Mouse (Mus musculus) thymus, postnatal 36 days (tissue): ENCODE data around the gene Asic5.

Experiments used
- DNase-seq, 2 experiments: peaks; one replicate each; pipeline ENCODE4 v3.0.0; 2022; ENCODE audit warnings: mixed read lengths in 2 of 2

The Asic5 gene

DNA sequence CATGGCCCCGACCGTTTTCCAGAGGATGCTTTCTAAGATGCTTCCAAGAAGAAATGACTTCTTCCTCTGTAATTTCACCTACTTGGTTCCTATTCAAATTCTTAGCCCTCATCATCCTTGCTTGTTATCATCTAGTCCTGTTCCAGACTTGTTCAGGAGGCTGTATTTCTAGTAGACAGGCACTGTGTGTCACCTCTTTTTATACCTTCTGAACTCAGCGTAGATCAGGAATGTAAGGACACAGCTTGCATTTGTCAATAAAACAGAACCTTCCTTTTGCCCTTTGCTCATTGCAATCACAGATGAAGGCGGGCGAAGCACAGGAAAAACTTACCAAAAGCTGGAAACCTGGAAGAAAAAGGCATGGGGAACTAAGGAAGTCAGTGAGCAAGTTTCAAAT lies at the start of gene Asic5:
Asic5 (plus strand) TSS at position 301 of the 400 bp plus-strand sequence.
- DNase-seq = no peak

DNA sequence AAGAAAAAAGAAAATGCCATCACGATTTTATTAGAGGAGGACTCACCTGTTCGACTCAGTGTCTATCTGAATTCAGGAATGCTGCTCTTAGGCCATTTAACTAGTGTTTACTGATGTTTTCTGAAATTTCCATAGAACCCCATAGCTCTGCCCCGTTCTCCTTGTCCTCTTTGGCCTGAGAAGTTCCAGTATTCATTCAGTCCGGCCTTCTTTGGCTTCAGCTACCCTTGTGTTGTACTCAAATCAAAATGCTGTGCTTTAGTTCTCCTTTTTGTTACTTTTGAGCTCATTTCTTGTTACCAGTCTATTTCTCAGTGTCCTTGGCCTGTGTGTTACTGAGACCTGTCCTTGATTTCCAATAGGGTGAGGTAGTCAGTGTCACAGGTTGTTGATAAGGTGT lies 48.7 kb upstream of the Asic5 start:
- no peak for DNase-seq

DNA sequence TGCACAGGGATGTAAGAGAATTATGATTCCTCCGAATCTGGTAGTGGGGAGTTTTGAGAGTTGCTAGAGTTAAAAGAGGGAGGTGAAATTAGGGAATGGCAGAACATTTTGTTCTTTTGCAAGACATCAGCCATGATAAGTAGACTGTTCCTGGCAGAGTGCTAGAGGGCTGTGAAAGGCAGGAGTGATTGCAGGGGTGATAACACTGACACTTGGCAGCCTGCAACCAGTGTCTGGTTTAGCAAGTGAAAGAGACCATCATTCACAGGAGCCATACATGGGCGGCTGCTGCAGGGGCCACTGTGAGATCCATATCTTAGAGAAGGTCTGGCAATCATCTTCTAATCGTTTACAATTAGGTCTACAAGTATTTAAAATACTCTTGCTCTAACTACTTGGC lies 43.2 kb upstream of the Asic5 start:
- no peak for DNase-seq

DNA sequence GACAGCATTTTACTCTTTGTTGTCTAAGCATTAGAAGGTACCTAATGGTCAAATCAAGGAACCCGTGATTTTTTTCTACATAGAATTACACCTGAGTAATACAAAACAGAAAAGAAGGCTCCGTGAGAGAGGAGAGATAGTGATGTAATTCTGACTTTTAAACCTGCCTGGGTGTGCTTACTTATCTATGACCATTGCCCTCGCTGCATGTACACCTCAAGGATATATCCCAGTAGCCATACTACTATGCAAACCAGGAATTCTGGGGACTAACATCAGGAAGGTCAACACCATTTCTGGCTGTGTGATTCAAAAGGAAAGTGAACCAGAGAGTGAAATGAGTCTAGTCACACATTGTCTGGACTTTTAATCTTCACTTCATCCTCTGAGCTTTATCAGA lies 39.7 kb upstream of the Asic5 start:
- no peak for DNase-seq

DNA sequence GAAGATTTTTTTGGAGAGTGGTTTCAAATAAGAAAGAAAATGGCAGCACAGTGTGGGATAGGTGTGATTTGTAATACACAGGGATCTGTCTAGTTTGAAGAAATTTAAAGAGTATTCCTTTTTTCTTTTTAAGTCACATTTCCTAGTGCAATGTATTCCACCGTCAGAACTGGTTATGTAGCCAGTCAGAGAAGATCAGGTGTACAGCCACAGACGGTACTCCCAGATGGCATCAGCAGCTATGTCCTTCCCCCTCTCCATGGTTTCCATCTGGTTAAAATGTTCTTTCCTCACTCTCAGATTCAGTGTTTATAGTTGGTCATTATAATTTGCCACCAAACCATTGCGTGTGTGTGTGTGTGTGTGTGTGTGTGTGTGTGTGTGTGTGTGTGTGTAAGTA lies 39.0 kb upstream of the Asic5 start:
- no peak for DNase-seq

DNA sequence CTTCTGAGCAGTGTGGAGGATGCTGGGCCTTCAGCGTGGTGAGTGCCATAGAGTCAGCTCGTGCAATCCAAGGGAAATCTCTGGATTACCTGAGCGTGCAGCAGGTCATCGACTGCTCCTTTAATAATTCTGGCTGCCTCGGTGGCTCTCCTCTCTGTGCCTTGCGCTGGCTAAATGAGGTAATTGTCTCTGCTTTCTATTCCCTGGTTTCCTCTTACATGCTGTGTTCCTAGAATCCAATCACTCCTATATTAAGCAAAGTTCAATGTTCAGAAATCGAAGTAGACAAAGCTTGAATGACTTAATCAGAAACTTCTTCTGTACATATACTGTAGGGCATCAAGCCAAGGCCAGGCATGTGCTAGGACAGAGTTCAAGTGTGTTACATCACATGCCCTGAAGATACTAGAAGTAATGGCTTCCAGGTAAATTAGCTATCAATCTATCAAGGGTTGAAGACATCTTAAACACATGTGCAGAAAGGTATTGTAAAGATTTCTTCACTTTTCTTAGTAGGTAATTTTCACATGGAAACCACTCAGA lies 37.2 kb upstream of the Asic5 start:
- no peak for DNase-seq

DNA sequence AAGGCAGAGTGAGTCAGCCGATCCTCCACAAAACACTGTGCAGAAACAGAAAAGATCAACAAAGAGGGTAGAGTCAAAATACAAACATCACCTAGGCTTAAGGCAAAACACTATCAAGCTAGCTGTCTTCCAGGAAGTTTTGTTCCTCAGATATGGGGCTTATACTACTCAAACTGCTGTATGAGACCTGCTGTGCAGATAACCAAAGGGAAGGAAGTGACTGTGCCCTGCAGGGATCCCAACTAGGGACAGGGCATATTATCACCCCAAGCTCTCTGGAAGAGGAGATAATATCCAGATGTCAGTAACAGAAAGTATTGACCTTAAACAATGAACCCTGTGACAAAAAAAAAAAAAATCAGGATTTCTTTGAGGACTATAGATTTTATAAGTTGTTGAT lies 33.0 kb upstream of the Asic5 start:
- DNase-seq = no peak

DNA sequence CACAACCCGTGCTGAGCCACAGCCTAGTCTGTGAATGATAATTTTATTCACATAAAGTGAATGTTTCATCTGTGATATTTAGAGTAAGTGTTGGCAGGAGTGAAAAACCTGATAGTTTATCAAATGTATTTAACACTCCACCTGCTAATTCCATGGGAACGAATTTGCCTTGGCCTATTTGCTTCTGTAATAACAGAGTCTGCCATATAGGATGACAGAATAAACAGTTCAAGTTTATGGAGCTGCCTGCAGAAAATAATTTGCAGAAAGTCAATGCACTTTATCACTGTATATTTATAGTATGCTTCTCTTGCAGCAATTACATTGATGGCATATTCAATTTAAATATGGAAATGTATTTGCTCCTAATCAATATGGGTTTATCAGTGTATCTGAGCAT lies 30.3 kb upstream of the Asic5 start:
- no peak for DNase-seq

DNA sequence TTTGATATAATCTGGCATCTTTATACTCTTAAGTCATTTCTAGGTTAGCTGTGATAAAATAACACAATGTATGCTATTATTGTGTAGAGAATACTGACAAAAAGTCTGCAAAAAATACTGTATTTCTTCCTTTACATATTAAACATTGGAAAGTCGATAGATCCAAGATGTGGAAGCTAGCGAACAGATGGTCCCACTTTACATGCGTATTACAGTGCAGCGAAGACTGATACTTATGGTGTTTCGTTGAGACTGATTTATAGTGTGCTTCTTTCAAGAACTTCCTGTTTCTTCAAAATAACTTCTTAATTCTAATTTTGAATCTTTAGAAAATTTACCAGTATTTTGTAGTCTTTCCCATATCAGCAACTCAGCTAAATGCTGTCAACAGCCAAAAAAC lies 24.6 kb upstream of the Asic5 start:
- DNase-seq = no peak

DNA sequence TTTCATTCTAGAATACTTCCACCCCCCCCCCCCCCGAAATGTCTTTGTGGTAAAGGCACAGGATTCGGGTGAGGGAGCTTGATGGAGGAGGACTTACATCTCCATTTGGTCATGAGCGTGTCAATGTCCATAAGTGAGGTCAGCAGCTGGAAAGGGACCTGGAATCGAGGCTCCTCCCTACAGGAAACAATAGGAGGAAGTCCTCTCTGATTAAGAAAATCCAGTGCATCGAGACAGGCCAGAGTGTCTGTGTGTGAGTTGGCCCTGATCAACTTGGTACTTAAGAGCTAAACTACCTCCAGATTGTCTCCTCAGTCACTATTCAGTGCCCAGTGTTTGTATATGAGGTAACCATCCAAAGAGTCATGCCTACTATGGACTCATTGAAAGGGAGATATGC lies 20.8 kb upstream of the Asic5 start:
- DNase-seq = no peak

DNA sequence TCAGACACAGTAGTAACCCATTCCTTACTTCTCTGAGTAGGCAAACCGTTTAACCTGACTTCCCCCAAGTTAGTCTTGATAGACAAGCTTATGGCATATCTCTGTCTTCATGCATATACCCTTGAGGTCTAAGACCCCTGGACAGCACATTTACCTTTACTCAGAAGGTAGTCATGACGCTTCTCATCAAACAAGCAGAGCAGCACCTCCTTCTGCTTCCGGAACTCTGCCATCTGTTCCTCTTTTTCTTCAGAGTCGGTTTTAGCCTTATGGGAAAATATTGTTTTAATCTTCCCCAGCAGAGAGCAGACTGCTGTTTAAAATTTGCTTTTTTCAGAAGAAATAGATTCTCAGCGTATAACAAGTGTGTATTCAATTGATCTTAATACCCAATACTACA lies 18.3 kb upstream of the Asic5 start:
- DNase-seq = no peak

DNA sequence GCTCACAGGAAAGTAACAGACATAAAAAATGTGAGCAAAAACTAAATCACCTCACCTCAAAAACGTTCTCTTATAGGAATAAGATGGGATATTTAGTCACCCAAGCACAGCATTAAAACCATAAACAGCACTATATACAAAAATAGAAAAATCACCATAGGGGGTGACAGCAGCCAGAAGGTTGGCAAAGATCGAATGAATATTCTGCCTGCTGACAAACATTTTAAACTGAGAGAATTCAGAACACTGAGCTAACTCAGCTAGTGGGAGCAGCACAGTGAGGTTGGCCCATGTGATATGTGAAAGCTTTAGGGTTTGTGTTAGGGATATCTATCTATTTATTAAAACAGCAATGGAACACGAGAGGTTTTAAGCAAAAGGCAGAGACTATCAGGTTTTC lies 17.5 kb upstream of the Asic5 start:
- no peak for DNase-seq

DNA sequence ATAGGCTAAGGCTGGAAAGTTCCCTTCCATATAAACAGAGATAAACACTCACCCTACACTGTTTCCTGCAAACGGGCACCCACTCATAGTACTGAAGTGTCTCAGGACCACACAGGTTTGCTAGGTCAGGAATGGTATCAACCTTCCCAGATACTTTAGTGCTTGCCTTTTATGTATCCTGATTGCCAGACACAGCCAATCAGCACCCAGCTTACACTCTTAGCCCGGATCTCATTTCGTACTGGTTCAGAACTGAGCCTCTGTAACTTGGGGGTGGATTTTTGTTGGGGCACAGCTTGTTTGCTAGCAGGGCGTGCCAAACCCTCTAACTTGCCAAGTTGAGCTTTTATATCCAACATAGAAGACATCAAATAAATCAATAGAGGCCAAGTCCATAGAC lies 6.5 kb upstream of the Asic5 start:
- DNase-seq = no peak

DNA sequence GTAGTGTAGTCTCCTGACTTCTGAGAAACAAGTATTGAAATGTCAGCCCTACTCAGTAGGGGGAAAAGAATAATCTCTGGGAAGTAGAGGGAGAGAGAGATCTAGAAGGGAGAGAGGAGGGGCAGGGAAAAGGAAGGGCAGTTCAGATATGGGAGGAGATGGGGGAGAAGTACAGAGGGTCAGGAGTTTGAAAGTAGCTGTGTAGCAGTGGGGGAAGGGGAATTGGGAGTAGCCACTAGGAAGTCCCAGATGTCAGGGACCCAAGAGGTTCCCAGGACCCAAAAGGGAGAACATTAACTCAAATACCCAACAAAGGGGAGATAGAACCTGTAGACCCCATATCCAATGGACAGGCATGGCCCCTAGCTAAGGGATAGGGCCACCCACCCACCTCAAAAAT lies 6.0 kb upstream of the Asic5 start, which contains the start of gene Tdo2:
Tdo2 (minus strand) TSS at position 101 of the 400 bp plus-strand sequence.
- no peak for DNase-seq

DNA sequence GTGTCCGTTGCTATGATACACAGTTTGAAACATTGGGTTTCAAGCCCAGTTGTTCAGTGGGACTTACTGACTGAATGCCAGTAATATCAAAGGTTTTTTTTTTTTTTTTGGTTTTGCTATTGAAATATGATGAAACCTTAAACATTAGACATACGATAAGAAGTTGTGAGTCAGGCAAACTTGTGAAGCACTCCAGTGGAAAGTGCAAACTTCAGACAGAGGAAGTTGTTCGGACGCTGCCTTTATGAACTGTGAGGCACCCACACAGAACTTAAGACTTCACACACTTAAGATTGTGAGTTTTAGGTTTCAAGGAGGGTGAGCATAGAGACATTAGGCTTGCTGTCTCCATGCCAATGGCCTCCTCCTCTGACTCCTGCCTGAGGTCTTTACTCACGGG lies 514 bp upstream of the Asic5 start:
- DNase-seq = no peak

DNA sequence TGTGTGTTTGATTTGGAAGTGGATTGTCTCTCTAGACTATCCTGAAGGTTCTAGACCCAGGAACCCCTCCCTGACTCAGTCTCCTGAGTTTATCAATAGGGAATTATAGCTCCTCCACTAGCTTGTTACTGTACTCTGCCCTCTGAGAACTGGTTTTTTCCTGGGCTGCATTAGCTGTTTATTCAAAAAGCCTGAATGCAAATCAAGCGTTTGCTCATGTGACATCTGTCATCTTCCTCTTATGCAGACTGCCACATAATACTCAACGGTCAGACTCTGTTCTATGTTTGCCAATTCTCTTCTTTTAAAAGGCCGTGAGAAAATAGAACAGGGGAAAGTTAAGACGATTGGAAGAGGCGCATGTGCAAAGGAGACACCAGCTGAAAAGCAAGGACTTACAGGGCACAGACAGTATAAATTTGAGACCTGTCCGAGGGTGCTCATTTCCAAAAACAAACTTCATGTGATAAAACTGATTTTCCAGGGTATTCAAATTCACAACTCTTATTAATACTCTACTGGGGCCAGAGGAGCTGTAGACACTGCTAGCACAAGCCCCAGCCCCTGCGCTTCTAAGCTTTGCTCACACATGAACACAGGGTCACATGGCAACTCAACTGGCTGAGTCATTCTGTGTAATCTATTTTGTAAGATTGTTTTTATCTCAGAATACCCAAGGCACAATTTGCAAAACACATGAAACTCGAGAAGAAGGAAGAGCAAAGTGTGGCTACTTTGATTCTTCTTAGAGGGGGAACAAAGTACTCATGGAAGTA lies 1.2 kb downstream of the Asic5 start:
- DNase-seq = no peak

DNA sequence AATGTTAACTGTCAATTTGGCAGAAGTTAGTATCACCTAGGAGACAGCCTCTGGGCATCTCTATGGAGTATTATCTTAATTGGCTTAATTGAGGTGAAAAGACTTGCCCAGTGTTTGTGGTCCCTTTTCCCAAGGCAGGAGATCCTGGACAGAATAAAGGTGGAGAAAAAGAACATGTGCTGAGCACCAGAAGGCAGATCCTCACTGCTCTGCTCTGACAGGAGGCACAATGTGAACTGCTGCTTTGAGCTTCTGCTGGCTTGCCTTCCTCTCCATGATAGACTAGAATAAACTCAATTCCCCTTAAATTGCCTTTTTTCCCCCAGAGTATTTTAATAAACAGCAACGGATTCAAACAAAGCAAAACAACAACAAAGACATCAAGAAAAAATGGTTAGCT lies 3.0 kb downstream of the Asic5 start:
- DNase-seq = no peak

DNA sequence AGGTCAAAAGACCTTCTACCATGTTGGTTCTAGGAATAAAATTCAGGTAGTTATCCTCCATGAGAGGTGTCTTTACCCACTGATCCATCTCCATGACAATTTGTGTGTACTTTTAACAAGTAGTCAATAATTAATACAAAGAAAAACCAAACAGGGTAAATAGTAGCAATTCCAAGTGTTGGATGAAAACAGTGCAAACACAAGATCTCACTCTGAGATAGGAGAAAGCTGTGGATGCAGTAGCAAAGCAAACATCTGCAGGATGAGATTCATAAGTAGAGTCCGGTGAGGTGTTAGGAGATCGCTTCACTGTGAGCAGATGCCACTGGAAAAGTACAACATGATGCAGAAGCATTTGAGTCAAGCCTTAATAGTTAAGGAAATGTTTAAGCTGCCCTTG lies 4.0 kb downstream of the Asic5 start:
- DNase-seq = no peak

DNA sequence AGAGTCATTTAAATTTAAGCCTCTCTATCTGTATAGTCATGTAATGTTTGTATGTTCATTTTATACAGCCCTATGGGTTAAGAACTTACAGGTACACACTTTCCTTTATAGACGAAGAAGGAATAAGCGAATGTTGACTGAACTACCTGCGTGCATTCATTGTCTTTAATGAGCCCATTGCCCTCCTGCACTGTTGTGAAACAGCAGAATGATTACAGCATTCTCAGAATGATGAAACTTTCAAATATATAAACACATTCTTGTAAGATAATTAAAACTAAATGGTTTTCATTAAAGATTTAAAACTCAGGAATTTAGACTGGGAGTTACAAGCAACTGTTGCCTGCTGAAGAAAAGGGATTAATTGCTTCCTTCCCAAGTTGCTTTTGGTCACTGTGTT lies 5.5 kb downstream of the Asic5 start:
- DNase-seq = no peak

DNA sequence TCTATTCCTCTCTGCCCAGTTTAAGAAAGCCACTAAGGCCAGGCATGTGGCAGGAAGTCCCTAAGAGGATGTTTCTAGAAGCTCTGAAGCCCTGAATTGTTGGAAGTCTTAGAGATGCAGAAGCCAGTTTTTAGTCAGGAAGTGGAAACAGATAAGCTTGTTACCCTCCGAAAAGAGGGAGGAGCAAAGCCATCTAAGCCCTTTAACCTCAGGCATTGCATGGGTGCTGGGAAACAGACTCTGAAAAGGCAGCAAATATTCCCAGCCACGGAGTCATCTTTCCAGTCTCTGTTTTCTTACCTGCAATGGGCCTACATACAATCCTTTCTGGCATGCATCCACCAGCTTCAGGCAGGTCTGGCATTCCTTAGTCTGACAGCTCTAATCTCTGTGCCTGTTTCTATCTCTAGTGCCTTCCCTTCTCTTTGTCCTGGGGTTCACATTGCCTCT lies 7.6 kb downstream of the Asic5 start:
- DNase-seq = no peak

DNA sequence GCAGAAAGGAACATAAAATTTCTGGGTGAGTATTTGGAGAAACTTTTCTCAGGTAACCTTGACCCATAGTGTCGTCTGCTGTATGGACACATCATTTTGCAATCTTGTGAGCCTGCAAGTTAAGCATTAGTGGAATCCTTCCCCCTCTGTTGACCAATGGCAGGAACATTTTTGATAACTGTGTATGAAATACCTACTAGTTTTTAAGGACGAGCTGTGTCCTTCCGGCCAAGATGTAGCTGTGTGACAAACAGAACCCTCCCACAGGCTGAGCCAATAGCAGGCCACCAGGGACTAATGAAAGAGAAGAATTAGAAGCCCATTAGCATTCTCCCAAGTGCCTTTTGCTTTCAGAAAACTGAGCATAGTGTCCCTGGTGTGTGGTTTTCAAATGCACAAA lies 8.4 kb downstream of the Asic5 start:
- no peak for DNase-seq

DNA sequence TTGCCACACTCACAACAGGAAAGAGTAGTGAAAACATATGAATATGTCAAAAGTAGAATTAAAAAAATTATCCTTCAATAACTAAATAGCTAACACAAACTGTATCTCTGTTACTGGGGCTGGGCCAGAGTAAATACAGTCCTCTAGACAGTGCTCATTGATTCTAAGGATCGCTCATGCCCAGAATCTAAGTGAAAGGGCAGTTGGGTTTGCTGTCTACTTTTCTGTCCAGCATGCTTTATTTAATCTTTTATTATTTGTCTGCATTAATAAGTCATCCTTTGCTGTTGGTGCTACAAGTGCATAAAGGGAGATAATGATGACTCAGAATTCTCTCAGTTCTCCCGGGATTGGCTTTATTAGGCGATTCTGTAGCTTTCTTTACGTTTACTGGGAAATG lies 13.3 kb downstream of the Asic5 start:
- no peak for DNase-seq

DNA sequence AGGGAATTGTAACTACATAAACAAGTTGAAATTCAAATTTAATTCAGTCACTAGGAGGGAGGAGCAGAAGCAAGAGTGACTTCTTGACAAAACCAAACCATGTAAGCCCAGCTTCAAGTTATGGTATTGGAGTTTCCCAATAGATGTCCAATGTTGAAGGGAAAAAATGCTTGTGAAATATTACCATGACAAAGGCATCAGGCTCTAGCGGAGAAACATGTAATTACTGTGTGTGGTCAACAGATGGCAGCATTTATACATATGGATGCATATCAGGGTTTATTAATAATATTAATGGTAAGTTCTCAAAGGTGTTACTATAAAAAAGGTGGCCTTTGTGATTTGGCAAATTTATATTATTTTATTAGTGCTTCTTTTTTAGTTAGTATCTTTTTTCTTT lies 13.9 kb downstream of the Asic5 start:
- DNase-seq = no peak

DNA sequence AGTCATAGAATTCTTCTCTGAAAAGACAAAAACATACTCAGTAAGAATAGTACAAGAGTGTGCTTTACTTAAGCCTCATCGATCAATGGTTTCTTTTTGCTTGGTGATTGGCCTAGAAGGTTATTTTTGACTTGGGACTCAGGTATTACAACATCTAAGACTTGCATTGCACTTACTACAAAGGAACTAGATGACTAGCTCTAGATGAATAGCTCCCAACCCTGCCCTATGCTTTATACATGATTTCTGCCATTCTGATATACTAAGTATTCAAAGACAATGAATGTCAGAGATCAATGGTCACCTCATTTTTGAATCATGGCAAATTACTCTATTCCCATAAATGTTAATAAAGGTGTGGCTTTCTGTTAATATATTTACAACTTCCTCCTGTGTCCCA lies 24.9 kb downstream of the Asic5 start:
- DNase-seq = no peak

DNA sequence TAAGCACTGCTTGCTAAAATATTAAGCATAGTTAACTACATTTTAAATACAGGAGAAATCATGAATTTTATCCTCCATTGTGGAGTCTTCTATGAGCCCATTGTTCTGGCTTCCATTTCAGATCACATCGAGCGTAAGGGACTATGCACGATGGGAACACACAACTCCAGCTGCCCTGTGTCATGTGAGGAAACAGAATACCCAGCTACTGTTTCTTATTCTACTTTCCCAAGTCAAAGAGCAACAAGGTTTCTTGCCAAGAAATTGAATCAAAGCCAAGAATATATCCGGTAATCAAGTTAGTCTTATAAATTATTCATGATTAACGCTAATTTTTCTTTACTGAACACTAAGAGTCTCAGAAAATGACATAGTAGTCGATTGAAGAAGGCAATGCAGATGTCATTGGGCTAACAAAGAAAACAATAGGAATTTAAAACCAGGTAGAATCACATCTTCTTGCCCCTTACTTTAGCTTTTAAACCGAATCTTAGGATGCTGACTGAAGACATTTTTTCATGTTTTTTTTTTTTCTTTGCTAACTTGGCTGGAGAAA lies 32.1 kb downstream of the Asic5 start:
- DNase-seq = no peak
